Mouse (Mus musculus) T-helper 1 cell (primary cell): Measurements from ENCODE around the gene Fam181b.

Source experiments
- in situ Hi-C: fragments of 300-600 bp; cut with MboI, MseI; formaldehyde crosslinking; loops from one replicate; pipeline ENCODE4 v1.15.1; 2025; ENCODE audit warnings: high pct_unique_total_duplicates

Fam181b gene

GRCm38 (mm10) chr7:93079785-93080730 is at the start of gene Fam181b:
TSS of gene Fam181b (plus strand) at chr7:93079865.
- in situ Hi-C loops, result no loop called here

GRCm38 (mm10) chr7:93037763-93038471 is 41.7 kb upstream of the Fam181b start:
- in situ Hi-C loops, result no loop called here

- in situ Hi-C loops, result no loop called here
Measured at GRCm38 (mm10) chr7:93038472-93038828, 41.2 kb upstream of the Fam181b start.

- in situ Hi-C loops, result no loop called here
Measured at GRCm38 (mm10) chr7:93039542-93039941, 40.1 kb upstream of the Fam181b start.

- in situ Hi-C loops, result no loop called here
Measured at GRCm38 (mm10) chr7:93044359-93044758, 35.3 kb upstream of the Fam181b start.

GRCm38 (mm10) chr7:93044788-93045187 is 34.9 kb upstream of the Fam181b start:
- in situ Hi-C loops, result no loop called here

- in situ Hi-C loops, result no loop called here
Measured at GRCm38 (mm10) chr7:93060831-93061230, 18.8 kb upstream of the Fam181b start.

- in situ Hi-C loops, result no loop called here
Measured at GRCm38 (mm10) chr7:93061747-93062146, 17.9 kb upstream of the Fam181b start.

- in situ Hi-C loops, result no loop called here
Measured at GRCm38 (mm10) chr7:93062189-93062588, 17.5 kb upstream of the Fam181b start.

- in situ Hi-C loops, result no loop called here
Measured at GRCm38 (mm10) chr7:93067464-93068015, 12.1 kb upstream of the Fam181b start.

GRCm38 (mm10) chr7:93076435-93076960 is 3.2 kb upstream of the Fam181b start:
- in situ Hi-C loops, result no loop called here

GRCm38 (mm10) chr7:93079420-93079784 is 263 bp upstream of the Fam181b start:
- in situ Hi-C loops, result no loop called here

- in situ Hi-C loops, result no loop called here
Measured at GRCm38 (mm10) chr7:93080731-93081430, 1.2 kb downstream of the Fam181b start.

- in situ Hi-C loops, result no loop called here
Measured at GRCm38 (mm10) chr7:93093371-93094058, 13.8 kb downstream of the Fam181b start.

- in situ Hi-C loops, result no loop called here
Measured at GRCm38 (mm10) chr7:93095511-93095910, 15.8 kb downstream of the Fam181b start.

- in situ Hi-C loops, result no loop called here
Measured at GRCm38 (mm10) chr7:93104776-93105340, 25.2 kb downstream of the Fam181b start.

GRCm38 (mm10) chr7:93110370-93110965 is 30.8 kb downstream of the Fam181b start:
- in situ Hi-C loops, result no loop called here

- in situ Hi-C loops, result no loop called here
Measured at GRCm38 (mm10) chr7:93111056-93111455, 31.4 kb downstream of the Fam181b start.

GRCm38 (mm10) chr7:93117561-93117960 is 37.9 kb downstream of the Fam181b start:
- in situ Hi-C loops, result no loop called here

- in situ Hi-C loops, result no loop called here
Measured at GRCm38 (mm10) chr7:93123936-93124335, 44.3 kb downstream of the Fam181b start.
